ENCODE assay signal across 15 mouse cellular contexts in genomic region chr8:48825666-48826065, GRCm38 (mm10).
"Had no signal": no experiment of that assay in that cellular context is flagged by ENCODE, and none has a peak within 500 bp of the region (broad histone marks: within the 10 kb centered on the region; RNA-seq: fewer than 3 reads in every experiment).

No protein-coding gene starts in this region.

- DNase-seq: gastrocnemius, postnatal 14 days; gastrocnemius, postnatal 36 days; heart, adult 11 months; heart, adult 2 months; heart, postnatal 14 days; heart, postnatal 36 days; kidney, adult 11 months; kidney, adult 2 months; kidney, adult 9 months; kidney, postnatal 14 days; kidney, postnatal 36 days; layer of hippocampus, adult 9-11 months; layer of hippocampus, postnatal 36 days; liver; liver, embryonic 13.5 days had no signal
